In the genomic region with DNA sequence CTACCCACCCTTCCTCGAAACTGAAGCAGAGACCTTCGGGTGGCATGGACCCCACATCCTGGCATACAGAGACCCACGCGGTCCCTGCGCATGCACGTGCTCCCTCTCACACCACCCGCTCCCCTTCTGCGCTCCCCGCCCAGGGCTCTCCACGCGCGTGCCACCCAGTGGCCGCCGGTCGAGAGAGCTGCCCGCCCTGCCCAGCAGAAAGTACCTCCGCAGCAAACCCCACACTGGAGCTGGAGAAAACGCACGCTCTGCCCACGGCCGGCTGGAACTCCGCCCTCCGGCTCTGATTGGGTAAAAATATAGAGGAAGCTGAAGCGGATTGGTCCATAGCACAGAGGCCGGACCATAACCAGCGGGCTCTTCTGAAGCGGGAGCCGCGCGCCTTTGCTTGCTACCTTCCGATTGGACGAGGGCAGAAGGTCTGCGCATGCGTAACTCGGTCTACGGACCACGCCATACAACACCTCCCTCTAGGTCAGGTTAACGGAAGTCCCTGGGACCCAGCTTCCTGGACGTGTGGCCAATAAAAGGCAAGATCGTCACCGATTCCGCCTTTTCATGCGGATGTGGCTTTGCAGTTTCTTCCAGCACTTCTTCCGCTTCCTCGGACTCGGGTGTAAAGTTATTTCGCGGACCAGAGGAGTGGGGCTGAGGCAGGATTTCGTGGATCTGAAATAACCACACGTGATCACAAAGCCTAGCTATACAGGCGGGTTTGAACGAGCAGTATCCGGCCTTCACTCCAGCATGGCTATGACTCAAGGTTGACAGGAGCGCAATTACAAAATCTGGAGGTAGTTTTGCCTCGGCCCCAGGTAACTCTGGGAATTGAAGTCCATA, we compare ENCODE assay signal across 8 mouse cellular contexts. TPM values are rescaled to one million over a fixed set of nuclear protein-coding genes. Genes with fewer than 3 reads are reported as not detected.
DNase-seq lines count a peak whose midpoint lies in the region; ATAC-seq lines count a peak whose summit lies in the region.

Gene Wdr89, minus strand, starts transcription at position 280 of the 849 bp plus-strand sequence.

- WGBS in forebrain, embryonic 14.5 days = under 1% methylated on average over 55 of the region's 55 CpGs
- under 1% methylated on average over 55 of the region's 55 CpGs for WGBS in neural tube, embryonic 15.5 days

- no peaks in the 10 kb centered on the region for H3K36me3 ChIP-seq in forebrain, embryonic 14.5 days (ENCODE audit: control insufficient read depth, insufficient read depth, low read length)
- no peaks in the 10 kb centered on the region for H3K36me3 ChIP-seq in neural tube, embryonic 15.5 days

- peaks cover 12% of the 10 kb centered on the region for H3K4me1 ChIP-seq in forebrain, embryonic 14.5 days (ENCODE audit: control insufficient read depth, insufficient read depth, low read length)
- H3K4me1 ChIP-seq in neural tube, embryonic 15.5 days = peaks cover 15% of the 10 kb centered on the region

- H3K27me3 ChIP-seq in forebrain, embryonic 14.5 days (replicated peaks; ENCODE audit: control insufficient read depth, insufficient read depth, low read length) = no peaks in the 10 kb centered on the region
- H3K27me3 ChIP-seq in neural tube, embryonic 15.5 days (replicated peaks) = no peaks in the 10 kb centered on the region

- peak within 1 kb of the TSS; percentile 60 for H3K4me3 ChIP-seq in forebrain, embryonic 14.5 days (ENCODE audit: low read depth, low read length)
- H3K4me3 ChIP-seq in neural tube, embryonic 15.5 days (replicated peaks) = peak within 1 kb of the TSS; percentile 72

- H3K9ac ChIP-seq in forebrain, embryonic 14.5 days (ENCODE audit: low read length) = peak within 1 kb of the TSS; percentile 75
- peak within 1 kb of the TSS; percentile 62 for H3K9ac ChIP-seq in neural tube, embryonic 15.5 days (replicated peaks)

- intact Hi-C loops in heart, postnatal 14 days (cut with DNase I) = loop anchor here (5.0 kb wide), 1 partner anchor 103 kb away; no protein-coding TSS in a partner anchor

- H3K4me2 ChIP-seq in forebrain, embryonic 14.5 days (ENCODE audit: low read length) = peak within 1 kb of the TSS; percentile 88
- H3K4me2 ChIP-seq in neural tube, embryonic 15.5 days = peak within 1 kb of the TSS; percentile 71

- H3K27ac ChIP-seq in forebrain, embryonic 14.5 days (ENCODE audit: low read depth, low read length) = peak within 1 kb of the TSS; percentile 71
- H3K27ac ChIP-seq in neural tube, embryonic 15.5 days (replicated peaks) = peak within 1 kb of the TSS; percentile 90

- no peaks in the 10 kb centered on the region for H3K9me3 ChIP-seq in forebrain, embryonic 14.5 days (replicated peaks; ENCODE audit: control insufficient read depth, low read length)
- H3K9me3 ChIP-seq in neural tube, embryonic 15.5 days (replicated peaks) = no peaks in the 10 kb centered on the region

- DNase-seq in ES-CJ7 (ENCODE audit: low read depth, low spot score) = peak; percentile 100
- peak; percentile 99 for DNase-seq in cerebellum, adult 11 months
- peak; percentile 100 for DNase-seq in forebrain, embryonic 14.5 days (ENCODE audit: low spot score)
- DNase-seq in heart, postnatal 14 days = peak; percentile 98
- peak; percentile 100 for DNase-seq in layer of hippocampus, adult 11-12 months (ENCODE audit: low spot score)
- DNase-seq in lung, adult 18-20 months = peak; percentile 100
- peak; percentile 100 for DNase-seq in testis, postnatal 14 days (ENCODE audit: low spot score)

- peak; percentile 99 for ATAC-seq in forebrain, embryonic 14.5 days
- peak; percentile 99 for ATAC-seq in neural tube, embryonic 15.5 days (ENCODE audit: low FRiP score)

RNA-seq across cellular contexts. Expression of gene Wdr89, which starts in this region (rescaled TPM):
- 5.6 and 6.6 TPM in 2 replicates for polyA plus RNA-seq in forebrain, embryonic 14.5 days (2014; fragmentation: Nextera tagmentation; extraction: Ambion mirVana)
- total RNA-seq in heart, postnatal 14 days (2021) = 1 to 10 TPM; 2.5 TPM
- polyA plus RNA-seq in neural tube, embryonic 15.5 days (2015; fragmentation: Nextera tagmentation; extraction: Ambion mirVana) = 5.2 and 7.2 TPM in 2 replicates

Comparison
In these comparisons a context has a peak if more than half of its experiments do, and no peak if none do; other contexts are left out.
1. Peak in every context shown above with its lines: DNase-seq, ATAC-seq, H3K4me3 ChIP-seq and H3K27ac ChIP-seq.